Mouse (Mus musculus) embryonic facial prominence, embryonic 10.5 days (tissue): Measurements from ENCODE around the gene Spata48. TPM values are rescaled to one million over a fixed set of nuclear protein-coding genes. Genes with fewer than 3 reads are reported as not detected.

ENCODE experiments used
- DNase-seq: peaks from one replicate; pipeline ENCODE4 v3.0.0-alpha.2; 2017; ENCODE audit warnings: low spot score
- H3K27ac ChIP-seq: fragments of 300-500 bp; sonication (generic); replicated peaks from 2 replicates; pipeline ENCODE4 v1.5.1; 2016; ENCODE audit warnings: mild to moderate bottlenecking
- H3K27me3 ChIP-seq: fragments of 300-500 bp; sonication (generic); replicated peaks from 2 replicates; pipeline ENCODE4 v1.6.1; 2016; ENCODE audit warnings: low read depth, mild to moderate bottlenecking; ENCODE audit not compliant: poor library complexity, severe bottlenecking
- H3K36me3 ChIP-seq: fragments of 300-500 bp; sonication (generic); replicated peaks from 2 replicates; pipeline ENCODE4 v1.6.1; 2016; ENCODE audit warnings: mild to moderate bottlenecking, moderate library complexity
- H3K4me1 ChIP-seq: fragments of 300-500 bp; sonication (generic); 2 replicates; pipeline ENCODE4 v1.6.1; 2016
- H3K4me3 ChIP-seq: fragments of 300-500 bp; sonication (generic); 2 replicates; pipeline ENCODE4 v1.5.1; 2016; ENCODE audit warnings: mild to moderate bottlenecking, moderate library complexity
- H3K9me3 ChIP-seq: fragments of 300-500 bp; sonication (generic); 2 replicates; pipeline ENCODE4 v1.6.1; 2016; ENCODE audit warnings: mild to moderate bottlenecking
- WGBS: fragments of 180-500 bp; shearing (Covaris S2); methylation state at CpG from one replicate; pipeline ENCODE4 v1.1.7; 2016; 5-methylcytosine and 5-hydroxymethylcytosine counted together
- polyA plus RNA-seq: library from polyadenylated mRNA; unstranded; fragments of >200 nt; fragmentation: Nextera tagmentation; extraction: Ambion mirVana; gene quantifications from 2 replicates; pipeline ENCODE4 v1.2.1, GENCODE M21; 2016

The Spata48 gene
- polyA plus RNA-seq, 1 experiment from 2014 or later: 2.0 TPM

DNA sequence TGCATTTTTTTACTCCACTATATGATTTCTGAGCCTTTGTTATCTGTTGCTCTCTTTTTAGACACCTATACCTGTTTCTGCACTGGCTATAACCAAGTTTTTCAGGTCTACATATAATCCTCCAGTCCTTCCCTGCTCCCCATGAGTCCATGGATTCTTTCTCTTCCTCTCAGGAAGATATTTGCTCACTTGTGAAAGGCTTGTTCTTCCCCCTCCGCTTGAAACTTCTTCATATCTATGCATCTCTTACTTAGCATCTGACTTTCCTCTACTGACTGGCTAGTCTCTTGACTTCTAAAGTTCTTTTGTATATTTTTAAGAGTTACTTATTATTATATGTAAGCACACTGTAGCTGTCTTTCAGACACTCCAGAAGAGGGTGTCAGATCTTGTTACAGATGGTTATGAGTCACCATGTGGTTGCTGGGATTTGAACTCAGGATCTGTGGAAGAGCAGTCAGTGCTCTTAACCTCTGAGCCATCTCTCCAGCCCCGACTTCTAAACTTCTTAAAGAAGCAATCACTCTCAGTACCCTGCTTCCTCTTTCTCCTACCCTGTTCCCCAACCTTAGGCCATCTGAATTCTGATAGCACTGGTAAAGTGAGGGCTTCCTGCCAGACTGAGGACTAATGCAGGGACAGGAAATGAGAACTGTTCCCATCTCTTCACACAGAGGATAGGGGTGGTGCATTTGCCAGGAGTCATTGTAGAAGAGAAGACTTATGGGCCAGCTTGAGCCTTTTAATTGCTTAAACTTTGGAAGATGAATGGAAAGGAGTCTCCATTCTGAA lies 51.3 kb downstream of the Spata48 start:
- Histone ChIP-seq H3K36me3 (no peaks in the 10 kb centered on the region), H3K27me3 (no peaks in the 10 kb centered on the region), H3K27ac (no peak overlapping the region), H3K4me3 (no peak overlapping the region), H3K4me1 (no peaks in the 10 kb centered on the region), H3K9me3 (no peaks in the 10 kb centered on the region)
- no peak for DNase-seq
- 71% methylated on average over 2 of the region's 2 CpGs for WGBS

DNA sequence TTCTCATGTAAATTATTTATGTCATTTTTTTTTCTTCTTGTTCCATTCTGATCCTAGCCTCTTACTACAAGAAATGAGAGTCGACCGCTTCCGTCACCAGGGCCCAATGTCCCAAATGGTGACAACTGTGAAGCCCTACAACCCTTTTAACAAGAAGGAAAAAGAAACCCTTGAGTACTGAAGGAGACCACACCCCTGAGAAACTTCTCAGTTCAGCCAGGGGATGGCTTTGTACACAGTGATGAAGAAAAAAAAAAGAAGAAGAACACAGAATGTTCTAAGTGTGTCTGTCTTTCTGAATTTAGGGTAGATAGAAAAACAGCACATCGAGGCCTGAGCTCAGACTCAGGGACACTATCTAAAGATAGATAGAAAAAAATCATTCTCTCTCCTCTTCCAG lies 53.0 kb downstream of the Spata48 start:
- Histone ChIP-seq H3K4me1 (no peaks in the 10 kb centered on the region), H3K9me3 (no peaks in the 10 kb centered on the region), H3K27me3 (no peaks in the 10 kb centered on the region), H3K36me3 (no peaks in the 10 kb centered on the region), H3K27ac (no peak overlapping the region), H3K4me3 (no peak overlapping the region)
- no peak for DNase-seq
- WGBS: 94% methylated on average over 4 of the region's 4 CpGs

DNA sequence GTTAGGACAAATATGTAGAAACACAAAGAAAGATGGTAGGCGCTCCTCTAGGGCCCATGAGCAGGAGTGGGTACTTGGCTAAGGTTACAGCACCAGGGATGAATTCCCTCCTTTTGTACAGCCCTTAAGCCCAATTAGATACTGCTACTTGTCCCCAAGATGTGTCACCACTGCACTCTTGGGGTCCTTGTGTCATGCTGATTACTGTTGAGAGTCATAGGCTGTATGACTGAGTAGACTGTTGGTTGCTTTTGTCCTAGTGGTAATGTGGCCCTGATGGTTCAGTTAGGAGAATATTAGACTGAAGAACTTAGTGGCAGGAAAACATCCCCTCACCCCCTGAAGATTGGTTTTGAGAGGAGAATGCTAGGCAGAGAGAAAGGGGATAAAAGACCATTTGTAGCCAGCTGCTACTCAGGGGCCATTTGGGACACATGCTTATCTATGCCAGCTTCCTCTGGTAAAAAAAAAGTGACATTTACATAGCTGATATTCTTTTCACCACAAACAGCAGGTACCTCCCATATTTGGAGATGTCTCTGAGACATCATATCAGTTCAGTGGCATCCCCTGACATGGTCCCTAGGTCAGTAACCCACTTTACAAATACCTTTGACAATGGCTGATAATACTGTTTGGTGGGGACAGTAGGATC lies 56.0 kb downstream of the Spata48 start:
- H3K4me1 ChIP-seq: no peaks in the 10 kb centered on the region
- H3K36me3 ChIP-seq: no peaks in the 10 kb centered on the region
- H3K4me3 ChIP-seq: no peak overlapping the region
- H3K27ac ChIP-seq: no peak overlapping the region
- DNase-seq: no peak
- no peaks in the 10 kb centered on the region for H3K27me3 ChIP-seq
- no peaks in the 10 kb centered on the region for H3K9me3 ChIP-seq
- WGBS: 92% methylated on average over 1 of the region's 1 CpGs

DNA sequence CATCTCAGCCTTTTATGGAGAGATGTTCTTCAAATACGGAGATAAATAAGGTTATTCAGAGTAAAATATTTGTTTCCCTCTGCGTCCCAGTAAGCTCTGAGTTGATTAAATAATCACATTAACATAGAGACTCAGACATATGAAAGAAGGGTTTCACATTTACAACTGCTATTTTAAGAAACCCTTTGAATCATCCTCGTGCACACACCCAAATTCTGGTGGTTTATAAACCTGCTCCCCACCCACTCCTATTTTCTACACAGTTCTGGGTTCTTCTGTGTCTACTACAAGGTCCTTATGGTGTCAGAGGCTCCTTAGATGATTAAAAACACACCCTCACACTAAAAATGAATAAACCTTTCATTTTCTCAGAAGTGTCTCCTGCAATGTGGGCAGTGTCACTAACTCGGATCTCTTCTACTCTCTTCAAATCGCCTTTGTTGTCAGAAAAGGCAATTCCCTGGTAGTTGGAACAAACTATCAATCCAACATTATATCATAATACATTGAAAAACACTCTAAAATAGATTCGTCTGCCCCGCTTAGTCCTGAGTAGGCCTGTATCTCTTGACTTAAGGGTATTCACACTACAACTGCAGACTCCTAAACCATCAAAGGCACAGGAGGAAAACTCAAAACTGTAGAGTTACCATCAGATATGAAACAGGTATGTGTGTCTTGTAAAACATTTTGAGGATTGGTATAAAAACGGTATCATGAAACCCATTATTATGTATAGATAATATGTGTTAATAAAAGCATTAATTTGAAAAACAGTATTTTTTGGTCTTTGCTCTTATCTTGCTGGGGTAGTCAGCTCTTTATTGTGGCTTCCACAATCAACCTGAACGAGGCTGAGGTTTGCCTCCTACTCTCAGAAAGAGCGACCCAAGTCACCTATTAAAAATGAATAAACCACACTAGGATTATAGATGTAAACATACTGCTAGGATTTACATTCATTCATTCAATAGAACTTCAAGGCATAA lies 57.7 kb downstream of the Spata48 start:
- H3K9me3 ChIP-seq: no peaks in the 10 kb centered on the region
- no peak for DNase-seq
- no peak overlapping the region for H3K4me3 ChIP-seq
- no peaks in the 10 kb centered on the region for H3K4me1 ChIP-seq
- no peak overlapping the region for H3K27ac ChIP-seq
- H3K27me3 ChIP-seq: no peaks in the 10 kb centered on the region
- 86% methylated on average over 10 of the region's 10 CpGs for WGBS
- no peaks in the 10 kb centered on the region for H3K36me3 ChIP-seq

DNA sequence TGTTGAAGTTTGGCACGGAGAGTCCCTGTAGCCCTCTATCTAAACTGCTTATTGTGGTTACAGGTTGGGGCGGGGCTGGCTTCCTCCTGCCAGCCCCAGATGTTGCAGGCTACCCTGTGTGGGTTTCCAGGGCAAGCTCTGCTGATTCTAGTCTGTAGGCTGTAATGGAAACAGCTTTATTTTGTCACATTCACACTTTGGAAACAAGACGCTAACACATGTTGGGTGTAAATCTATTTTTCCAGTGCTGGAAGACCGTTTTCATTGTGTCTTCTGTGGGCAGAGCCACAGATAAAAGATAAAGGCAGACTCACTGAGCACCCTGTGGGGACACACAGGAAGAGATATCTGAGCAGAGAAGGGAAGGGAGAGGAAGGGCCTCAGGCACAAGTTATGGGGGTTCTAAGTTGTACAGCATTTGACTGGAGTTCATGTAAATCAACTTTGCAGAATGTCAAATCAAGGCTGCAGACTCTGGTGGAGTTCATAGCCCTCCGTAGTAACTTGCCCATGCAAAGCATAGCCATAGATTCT lies 60.1 kb downstream of the Spata48 start:
- WGBS: 80% methylated on average over 5 of the region's 5 CpGs
- Histone ChIP-seq H3K27ac (no peak overlapping the region), H3K27me3 (no peaks in the 10 kb centered on the region)

DNA sequence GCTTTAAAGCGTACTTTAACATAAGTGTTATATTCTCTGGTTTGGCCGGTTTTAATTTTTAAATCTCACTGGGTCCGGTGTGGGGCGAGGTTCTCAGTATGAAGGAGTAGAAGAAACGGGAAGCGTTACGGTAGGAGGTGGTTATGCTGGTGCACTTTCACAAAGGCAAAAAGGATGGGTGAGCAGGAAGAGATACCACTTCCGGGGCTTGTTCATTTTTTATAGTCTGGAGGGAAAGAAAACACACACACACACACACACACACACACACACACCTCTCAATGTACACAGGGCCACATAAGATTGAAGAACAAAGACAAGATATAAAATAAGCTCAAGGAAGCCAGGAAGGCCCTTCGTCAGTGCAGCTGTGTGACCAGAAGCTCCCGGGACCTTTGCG lies 66.9 kb downstream of the Spata48 start:
- H3K36me3 ChIP-seq: no peaks in the 10 kb centered on the region
- no peaks in the 10 kb centered on the region for H3K9me3 ChIP-seq
- DNase-seq: no peak
- no peaks in the 10 kb centered on the region for H3K27me3 ChIP-seq
- 86% methylated on average over 11 of the region's 11 CpGs for WGBS
- no peaks in the 10 kb centered on the region for H3K4me1 ChIP-seq
- no peak overlapping the region for H3K27ac ChIP-seq
- H3K4me3 ChIP-seq: no peak overlapping the region

More for the DNA sequence above, 60.1 kb downstream of the Spata48 start:
- H3K4me3 ChIP-seq: no peak overlapping the region
- no peaks in the 10 kb centered on the region for H3K4me1 ChIP-seq
- H3K9me3 ChIP-seq: no peaks in the 10 kb centered on the region
- DNase-seq: no peak
- no peaks in the 10 kb centered on the region for H3K36me3 ChIP-seq

DNA sequence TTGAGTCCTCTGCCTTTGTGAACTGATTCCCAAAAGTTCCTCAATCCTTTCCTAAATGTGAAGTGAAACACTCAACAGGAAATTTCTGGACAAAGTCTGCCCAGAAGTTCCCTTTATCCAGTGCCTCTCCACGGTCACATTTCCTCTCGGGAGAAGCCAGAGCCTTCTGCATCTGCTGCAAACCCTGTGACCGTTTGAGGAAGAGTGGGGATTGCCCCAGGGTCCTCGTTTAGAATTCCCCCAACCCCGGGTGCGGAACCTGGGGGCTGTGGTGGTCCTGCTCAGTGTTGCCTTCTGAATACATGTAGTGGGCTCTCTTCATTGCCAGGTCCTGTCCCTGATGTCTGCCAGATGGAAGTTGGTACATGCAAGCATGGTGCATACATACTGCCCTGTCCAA lies 67.3 kb downstream of the Spata48 start:
- DNase-seq: no peak
- Histone ChIP-seq H3K27ac (no peak overlapping the region), H3K9me3 (no peaks in the 10 kb centered on the region), H3K36me3 (no peaks in the 10 kb centered on the region), H3K4me3 (no peak overlapping the region), H3K4me1 (no peaks in the 10 kb centered on the region), H3K27me3 (no peaks in the 10 kb centered on the region)
- WGBS: 64% methylated on average over 6 of the region's 6 CpGs

DNA sequence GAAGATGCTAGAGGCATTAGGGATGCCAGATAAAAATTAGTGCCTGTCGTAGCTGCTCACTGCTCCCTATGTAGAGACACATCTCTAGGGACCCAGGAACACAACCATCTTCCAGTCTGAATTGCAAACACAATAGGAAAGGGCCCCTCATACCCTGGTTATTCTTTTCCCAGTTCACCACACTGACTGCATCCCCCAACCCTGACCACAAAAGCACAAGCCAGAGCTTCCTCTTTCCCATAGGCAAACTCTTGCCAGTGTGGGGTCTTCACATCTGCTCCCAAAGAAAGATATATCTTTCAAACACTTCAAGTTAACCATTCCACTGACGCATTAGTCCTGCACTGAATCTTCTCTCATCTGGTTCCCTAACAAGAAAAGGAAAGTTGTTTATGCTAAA lies 68.2 kb downstream of the Spata48 start:
- Histone ChIP-seq H3K27ac (no peak overlapping the region), H3K27me3 (no peaks in the 10 kb centered on the region), H3K9me3 (no peaks in the 10 kb centered on the region), H3K4me3 (no peak overlapping the region), H3K4me1 (no peaks in the 10 kb centered on the region), H3K36me3 (no peaks in the 10 kb centered on the region)
- DNase-seq: no peak
- WGBS: 84% methylated on average over 2 of the region's 2 CpGs

DNA sequence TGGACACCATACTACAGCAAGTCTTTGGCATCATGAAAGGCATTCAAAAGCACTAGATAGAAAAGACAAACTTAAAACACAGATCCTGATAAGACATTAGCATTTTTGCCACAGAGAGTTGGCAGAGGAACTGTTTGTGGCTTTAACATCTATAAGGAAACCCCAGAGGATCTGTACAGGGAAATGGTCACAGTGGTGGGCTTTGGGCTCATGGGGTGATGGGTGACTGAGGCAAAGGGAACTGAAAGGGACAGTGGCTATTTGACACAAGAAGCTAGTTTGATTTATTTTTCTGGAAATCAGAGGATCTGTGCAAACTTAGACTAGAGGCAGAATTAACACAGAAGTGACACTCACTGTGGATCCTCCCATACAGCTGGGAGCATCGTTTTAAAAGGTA lies 74.4 kb downstream of the Spata48 start:
- Histone ChIP-seq H3K4me3 (no peak overlapping the region), H3K27ac (no peak overlapping the region), H3K9me3 (no peaks in the 10 kb centered on the region), H3K36me3 (no peaks in the 10 kb centered on the region), H3K4me1 (no peaks in the 10 kb centered on the region), H3K27me3 (no peaks in the 10 kb centered on the region)
- DNase-seq: no peak
- 79% methylated on average over 1 of the region's 1 CpGs for WGBS

DNA sequence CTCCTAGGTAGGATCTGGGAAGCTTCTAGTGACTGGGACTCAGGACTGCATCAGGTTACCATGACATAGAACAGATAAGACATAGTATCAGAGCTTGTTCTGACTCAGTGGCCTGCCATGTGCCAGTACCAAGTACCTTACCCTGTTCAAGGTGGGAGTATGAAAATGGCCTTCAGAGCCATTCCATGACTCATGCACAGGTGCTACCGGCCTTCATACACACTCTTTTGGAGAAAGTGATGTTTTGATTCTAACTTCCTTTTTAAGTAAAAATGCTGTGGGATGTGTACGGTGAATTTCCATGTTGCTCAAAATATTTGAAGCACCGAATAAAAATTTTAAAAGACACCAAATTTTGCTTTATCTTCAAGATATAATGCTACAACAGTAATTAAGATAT lies 84.1 kb downstream of the Spata48 start:
- Histone ChIP-seq H3K9me3 (no peaks in the 10 kb centered on the region), H3K4me3 (no peak overlapping the region), H3K36me3 (no peaks in the 10 kb centered on the region), H3K27me3 (no peaks in the 10 kb centered on the region), H3K27ac (no peak overlapping the region), H3K4me1 (no peaks in the 10 kb centered on the region)
- WGBS: 94% methylated on average over 3 of the region's 3 CpGs
- no peak for DNase-seq

DNA sequence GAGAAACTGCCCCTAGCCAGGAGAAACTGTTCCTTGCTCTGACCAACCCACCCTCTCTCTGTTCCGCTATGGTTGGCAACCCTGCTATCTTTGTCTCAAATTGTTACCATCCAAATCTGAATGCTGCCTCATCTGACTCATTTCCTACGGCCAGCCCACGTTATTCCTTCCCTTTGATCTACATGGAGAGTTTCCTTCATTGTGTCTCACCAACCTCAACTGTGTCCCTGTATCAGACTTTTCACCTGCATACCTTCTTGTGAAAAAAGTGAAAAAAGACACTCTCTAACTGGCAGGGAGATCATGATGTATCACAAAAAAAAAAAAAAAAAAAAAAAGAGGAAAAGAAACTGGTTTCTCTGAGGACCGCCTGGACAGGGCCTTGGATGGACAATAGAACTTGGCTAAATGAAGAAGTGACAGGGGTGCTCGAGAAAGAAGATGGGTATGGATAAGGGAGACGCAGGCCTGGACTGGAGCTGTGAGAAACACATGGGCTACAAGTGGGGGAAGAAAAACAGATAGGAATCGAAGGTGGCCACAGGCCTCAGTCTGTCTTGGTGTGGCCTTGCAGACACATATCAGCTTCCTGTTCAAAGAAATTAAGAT lies 85.1 kb downstream of the Spata48 start:
- DNase-seq: no peak
- no peak overlapping the region for H3K27ac ChIP-seq
- H3K27me3 ChIP-seq: no peaks in the 10 kb centered on the region
- no peaks in the 10 kb centered on the region for H3K36me3 ChIP-seq
- no peaks in the 10 kb centered on the region for H3K9me3 ChIP-seq
- H3K4me3 ChIP-seq: no peak overlapping the region
- 88% methylated on average over 7 of the region's 7 CpGs for WGBS
- no peaks in the 10 kb centered on the region for H3K4me1 ChIP-seq
